Mouse (Mus musculus): ENCODE data around the gene Ctdspl.

DNA sequence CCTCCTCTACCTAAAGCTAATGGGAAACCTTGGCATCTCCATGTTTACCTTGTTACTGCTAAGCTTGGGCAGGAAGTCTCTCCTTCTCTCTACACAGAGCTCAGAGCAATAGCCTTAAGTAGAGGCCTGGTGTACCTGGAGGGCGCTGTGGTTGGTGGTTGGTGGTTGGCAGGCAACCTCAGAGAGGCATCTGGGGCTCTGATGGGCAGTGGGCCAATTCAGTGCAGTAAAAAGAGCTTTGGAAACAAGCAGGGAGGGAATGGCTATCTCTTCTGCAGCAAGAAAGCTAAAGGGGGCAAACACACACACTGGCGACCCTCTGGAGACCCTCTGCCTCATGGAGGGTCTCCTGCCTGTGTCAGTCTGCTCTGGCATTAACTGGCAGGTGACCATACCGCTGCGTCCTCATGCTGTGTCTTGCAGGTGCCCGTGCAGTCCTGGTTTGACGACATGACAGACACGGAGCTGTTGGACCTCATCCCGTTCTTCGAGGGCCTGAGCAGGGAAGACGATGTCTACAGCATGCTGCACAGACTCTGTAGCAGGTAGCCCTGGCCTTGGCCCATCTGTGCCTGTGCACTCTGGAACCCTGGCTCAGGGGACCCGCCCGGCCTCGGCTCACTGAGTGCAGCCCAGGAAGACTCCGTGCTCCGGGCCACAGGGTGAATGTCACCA is 114.0 kb downstream of the Ctdspl start:
- TF ChIP-seq CTCF (IDR thresholded peaks at IDR 0.05; ENCODE audit: low read depth) (no peak), EP300 (IDR thresholded peaks at IDR 0.05; ENCODE audit: low read depth) (no peak)
